Mouse (Mus musculus) layer of hippocampus, adult 9-11 months (tissue): ENCODE data around the gene Igsf21.

ENCODE experiments used
- DNase-seq: peaks from one replicate; pipeline ENCODE4 v3.0.0; 2022

The Igsf21 gene

DNA sequence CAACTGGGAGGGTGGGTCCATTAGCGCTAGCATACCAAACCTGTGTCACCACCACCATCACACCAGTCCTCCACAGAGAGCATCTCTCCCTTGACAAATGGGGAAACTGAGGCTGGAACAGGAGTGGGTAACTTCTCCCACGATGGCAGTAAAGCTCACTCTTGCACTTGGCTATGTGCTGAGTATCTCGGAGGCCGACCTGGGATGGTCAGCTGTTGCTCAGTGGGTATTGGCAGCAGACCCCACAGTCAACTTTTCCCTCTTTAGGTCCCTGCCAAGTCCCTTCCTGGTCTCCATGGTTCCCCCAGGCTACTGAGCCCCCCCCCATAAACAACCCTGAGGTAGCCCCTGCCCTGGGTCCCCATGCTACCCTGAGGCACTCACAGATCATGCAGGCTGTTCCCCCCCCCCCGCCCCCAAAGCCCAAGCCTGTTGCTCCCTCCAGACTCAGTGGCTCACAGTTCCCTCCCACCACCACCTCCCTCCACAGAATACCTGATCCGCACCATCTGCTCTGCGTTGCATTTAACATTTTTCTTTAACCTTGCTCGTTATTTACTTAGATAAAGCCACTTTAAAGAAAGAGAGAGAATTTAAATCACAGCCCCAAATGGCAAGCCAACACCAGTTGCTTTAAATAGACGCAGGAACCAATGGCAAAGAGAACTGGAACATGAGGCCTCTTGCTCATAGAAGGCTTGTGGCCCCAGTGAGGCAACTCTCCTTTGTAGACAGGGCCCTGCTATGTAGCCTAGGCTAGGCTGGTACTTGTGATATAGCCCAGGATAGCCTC lies 11.0 kb downstream of the Igsf21 start:
- no peak for DNase-seq

DNA sequence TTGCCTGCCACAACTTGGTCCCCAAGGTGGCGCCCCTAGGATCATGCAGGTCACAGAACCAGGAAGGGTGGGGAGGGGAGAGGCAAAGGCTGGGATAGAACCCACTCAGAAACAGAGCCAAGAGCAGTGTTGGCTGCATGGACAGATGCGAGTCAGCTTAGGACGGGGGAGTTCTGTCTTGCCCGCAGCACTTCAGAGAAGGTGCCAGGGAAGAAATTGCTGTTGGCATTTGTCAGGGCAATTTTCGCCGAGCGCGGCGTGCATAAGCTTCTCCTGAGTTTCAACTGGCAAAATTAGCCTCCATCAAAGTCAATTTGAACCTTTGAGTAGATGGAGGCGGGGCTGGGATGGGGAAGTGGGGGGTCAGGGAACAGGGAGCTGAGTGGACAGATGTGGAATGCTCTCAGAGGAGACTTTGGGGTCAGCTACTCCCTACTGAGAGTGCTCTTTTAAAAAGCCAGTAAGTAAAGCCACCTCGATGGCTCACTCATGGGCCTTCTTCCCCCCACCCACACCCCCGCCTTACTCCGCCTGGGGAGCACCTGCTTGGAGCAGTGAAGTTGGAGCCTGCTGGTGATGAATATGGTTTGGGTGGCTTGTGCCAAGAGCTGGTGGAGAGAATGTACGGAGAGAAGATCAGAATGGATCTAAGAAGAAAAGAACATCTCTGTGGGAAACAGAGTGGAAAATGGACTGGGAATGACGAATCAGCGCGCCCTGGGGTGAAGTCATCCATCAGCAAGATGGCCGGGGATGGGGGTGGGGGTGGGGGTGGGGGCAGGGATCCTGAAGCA lies 12.0 kb downstream of the Igsf21 start:
- DNase-seq, result no peak

DNA sequence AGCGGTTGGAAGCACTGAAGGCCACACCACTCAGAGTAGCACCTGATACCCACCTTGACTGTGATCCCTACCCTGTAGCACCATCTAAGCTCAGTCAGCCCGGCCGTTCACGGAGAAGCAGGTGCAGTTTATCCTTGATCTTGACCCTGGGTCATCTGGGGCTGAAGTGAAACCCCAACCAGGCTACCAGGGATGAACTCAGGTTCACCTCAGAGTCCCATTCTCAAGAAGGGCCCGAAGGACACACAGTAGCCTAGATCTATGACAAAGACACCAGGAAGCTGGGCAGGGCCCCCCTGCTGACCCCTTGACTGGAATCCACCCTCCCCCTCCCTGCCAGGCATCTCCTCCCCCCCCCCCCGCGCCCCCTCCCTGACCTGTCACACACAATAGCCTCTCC lies 18.7 kb downstream of the Igsf21 start:
- DNase-seq, result no peak

DNA sequence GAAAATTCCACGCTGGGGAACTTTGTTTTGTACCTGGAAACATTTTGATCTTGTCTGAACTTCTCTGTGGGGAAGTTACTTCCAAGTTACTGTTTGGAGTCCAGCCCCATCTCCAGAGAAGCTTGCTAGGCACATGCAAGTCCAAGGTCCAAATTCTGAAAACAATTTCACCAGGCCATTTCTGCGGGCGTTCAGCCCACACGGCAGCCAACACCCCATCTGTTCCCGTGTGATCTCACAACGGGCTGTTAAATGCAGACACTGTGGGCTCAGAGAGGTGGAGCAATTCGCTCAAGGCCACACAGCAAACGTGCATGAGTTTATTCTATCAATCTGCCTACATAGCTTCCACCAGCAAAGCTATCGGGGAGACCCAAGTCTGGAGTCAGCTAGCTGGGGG lies 21.4 kb downstream of the Igsf21 start:
- no peak for DNase-seq

DNA sequence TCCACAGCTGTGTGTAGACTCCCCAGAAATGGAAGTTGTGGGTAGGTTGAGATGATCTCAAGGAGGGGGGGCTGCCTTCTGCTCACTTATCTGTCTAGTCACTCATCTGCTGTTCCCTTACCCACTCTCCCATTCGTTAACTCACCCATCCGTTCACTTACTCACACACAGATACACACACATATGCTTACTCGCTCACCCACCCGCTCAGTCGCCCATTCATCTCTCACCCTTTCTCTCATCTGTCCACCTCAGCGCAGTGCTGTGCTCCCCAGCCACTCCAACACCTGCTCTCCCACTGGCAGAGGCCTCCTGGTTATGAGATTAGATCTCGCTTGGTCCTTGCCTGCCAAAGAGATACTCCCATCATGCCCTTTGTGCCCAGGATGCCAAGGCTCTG lies 22.1 kb downstream of the Igsf21 start:
- DNase-seq, result peak; percentile 51

DNA sequence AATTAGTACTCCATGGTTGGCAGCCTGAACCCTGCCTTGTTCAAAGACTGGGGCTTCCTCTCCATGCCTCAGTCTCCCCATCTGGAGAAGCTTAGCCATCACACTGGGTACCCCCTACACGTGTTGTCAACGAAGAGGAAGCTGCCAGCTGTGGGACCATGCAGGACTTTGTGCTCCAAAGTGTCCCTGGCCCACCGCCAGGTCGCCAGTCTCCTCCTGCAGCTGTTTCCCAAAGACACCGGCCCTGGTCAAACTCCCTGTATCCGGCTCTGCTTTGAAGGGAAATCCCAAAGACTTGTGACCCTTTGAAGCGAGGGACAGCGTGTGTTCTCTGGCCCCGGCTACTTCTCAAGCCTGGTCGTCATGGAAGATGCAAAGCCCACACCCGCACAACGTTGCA lies 23.5 kb downstream of the Igsf21 start:
- no peak for DNase-seq

DNA sequence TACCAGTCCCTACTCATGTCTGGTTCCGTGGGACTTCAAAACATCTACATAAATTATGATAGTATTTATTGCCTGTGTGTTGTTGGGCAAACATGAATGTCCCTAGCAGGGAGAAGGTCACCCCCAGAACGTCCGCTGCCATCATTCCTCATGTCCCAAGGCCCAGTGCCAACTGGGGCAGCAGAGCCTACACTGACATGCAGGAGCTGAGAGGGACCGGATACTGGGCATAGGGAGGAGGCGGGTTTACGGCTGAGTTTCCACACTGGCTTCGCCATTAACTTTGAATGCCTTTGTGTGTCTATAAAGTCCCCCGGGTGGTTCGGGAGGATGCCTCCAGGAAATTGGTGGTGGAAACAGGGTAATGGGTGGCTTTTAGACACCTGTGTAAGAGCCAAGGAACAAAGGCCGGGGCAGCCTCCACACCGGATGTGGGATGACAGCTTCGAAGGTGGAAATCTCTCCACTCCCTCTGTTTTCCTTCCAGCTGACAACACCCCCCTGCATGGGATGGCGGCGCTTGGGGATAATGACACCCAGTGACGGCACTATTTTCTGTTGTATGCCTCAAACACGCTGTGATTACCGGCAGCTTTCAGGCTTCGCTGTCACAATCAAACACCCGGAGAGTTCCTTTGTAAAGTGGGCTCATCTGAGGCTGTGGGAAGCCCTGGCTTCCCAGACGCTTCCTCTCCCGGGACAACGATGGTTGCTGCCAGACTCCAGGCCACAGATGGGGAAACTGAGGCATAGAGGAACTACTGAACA lies 26.1 kb downstream of the Igsf21 start:
- no peak for DNase-seq

DNA sequence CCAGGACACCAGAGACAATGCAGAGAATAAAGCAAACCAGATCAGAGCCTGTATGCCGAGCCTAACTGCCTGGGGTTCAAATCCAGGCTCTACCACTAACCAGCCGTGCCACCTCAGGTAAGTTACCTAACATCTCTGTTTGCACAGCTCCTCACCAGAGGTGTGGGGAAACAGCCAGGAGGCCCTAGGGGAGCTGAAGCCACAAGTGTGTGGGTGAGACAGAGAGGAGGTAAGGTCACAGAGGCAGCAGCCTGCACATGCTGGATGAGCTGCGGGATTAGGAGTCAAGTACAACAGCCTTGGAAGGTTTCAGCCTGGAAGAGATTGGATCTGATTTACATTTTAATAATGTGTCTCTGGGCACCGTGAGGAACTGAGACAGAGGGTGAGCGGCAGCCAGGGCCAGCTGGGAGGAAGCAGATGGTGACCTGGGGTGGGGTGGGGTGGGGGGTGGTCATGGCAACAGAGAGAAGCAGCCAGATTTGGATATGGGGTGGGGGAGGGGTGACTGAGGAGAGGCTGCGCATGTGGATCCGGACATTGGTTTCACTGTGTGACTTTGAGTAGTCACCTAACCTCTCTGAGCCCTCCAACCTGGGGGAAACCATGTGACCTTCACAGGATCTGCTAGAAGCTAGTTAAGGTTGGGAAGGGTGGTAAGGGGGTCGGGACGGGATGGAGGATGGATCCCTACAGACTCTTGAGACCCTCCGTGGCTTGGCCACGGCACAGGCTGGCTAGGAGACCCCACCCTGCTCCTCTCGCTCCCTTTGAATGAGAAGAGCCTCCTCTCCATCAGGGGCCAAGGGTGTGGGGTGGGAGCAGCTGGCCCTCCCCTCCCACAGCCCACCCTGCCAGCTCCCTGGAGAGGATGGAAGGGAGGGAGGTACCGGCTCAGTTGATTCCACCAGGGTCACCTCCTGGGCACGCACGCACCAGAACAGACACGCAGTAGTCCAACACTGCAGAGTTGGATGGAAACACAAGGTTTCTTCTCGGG lies 27.4 kb downstream of the Igsf21 start:
- DNase-seq, result no peak

DNA sequence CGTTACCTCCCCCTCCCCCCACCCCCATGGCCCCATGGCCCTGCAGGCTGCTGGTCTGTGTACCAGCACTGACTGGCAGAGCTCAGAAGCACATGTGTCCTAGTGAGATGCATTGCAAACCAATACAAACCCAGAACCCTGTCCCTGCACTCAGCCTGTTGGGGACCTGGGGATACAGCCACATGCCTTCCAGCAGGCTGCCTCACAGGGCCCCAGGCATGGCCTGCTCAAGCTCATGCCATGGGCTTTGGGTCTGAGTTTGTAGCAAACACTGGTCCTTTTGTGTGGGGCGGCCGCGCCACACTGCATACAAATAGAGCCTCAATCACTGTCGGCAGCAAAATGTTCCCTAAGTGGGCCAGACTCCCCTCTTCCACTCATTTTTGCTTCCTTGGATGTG lies 28.2 kb downstream of the Igsf21 start:
- DNase-seq, result peak; percentile 56

DNA sequence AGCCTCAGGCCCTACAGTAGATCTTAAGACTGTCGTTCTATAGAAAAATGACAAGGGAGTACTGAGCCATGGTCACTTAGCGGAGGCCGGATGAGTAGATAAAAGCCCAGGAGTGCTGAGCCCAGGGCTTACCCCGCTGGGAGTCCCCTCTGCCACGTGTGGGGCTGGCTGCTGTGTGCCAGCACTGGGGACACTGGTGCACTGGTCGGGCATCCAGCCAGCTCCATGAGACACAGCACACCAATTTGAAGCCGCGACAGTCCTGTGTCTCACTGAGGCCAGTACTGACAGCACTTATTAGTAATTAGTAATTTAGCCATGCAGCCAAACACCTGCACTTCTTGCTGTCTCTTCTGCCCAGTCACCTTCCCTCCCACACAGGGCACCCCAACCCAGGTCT lies 28.6 kb downstream of the Igsf21 start:
- DNase-seq, result no peak

DNA sequence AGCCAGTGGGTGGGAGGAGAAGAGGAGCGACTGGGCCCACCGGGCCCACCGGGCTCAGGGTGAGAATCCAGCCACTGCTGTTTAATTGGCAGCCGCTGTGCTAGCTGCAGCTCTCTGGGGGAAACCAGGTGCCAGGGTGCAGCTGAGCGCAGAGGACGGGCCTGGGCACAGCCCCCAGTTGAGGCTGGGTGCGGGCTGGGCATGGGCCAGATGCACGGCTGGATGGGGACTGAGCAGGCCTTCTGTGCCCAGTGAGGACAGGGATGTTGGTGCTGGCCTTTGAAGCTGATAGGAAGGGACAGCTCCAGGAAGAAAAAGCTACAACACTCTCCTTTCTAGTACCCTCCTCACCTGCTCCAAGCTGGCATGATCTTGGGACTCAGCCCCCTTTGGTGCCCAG lies 30.5 kb downstream of the Igsf21 start:
- no peak for DNase-seq

DNA sequence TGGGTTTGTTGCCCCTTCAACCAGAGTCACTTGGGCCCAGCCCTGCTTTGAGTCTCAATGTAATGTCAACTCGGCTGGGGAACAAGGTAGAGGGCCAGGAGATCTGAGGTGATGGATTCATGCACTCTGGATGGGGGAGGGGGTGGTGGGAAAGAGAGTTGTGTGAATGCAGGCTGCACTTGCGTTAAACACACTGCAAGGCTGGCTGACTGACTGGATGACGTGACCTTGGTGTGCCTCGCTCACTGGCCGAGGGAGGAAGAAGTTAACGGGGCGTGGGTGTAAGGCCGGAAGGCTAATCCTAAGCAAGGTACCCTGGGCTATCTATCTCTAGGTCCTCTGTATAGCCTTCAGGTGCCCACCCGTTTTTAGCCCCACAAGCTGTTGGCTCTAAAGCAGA lies 31.4 kb downstream of the Igsf21 start:
- DNase-seq, result no peak

DNA sequence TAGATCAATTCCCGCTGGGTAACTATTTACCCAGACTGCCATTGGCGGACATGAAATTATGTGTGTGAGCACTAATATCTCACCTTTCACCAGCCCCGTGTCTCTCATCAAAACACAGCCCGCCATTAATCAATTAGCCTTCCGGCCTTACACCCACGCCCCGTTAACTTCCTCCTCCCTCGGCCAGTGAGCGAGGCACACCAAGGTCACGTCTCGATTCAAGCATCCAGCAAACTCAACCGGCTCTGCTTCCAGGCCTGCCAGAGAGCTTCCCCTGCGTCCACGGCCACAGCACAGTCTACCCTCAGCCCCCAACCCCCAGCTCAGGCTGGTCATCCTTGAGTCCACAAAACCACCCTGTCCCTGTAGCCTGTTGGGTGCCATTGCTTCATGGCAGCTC lies 32.2 kb downstream of the Igsf21 start:
- no peak for DNase-seq

DNA sequence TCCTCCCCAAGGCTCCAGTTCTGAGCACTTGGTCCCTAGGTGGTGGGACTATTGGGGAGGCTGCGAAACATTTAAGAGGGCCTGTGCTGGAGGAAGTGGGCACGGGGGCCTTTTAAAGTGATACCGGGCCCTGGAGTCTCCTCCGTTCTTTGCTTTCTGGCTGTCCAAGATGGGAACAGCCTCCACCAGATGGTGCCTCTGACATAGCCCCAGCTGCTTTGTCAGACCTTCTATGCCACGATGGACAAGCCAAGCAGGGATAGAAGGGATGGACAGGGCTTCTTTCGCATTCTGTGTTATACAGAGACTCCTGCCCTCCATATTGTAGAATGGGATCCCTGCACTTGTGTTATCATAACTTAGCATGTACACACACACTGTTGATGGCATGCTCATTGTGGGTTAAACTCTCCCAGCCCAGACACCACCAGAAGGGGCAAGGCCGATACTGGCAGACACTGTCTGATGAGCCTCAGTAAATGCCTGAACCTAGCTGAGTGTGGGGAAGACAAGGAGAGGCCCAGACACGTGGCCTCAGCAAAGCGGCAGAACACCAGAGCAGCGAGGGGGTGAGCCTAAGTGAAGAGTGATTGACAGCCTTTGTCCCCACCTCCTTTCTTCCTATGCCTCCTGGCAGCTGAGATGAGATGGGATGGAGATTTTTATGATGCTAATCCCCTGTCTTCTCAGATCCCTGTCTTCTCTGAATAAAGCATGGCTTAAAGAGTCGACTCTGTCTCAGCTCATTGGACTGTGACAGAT lies 36.3 kb downstream of the Igsf21 start:
- no peak for DNase-seq

DNA sequence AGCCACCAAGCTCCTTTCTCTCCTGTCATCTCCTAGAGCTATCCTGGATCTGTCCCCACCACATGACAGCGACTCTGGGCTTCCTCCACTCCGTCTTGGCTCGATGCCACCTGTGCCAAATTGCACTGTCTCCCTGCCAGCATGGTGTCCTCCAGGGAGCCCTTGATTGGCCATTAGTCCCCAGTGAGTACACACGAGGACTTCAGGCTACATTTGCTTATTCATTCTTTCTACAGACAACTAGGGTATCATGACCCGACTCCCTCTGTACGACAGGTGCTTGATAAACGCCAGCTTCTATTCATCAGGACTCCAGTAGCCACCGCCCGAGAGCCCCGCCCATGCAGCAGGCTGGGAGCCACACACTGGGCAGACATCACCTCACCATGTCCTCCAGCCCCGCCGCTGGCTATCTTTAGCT lies 40.8 kb downstream of the Igsf21 start:
- DNase-seq, result peak; percentile 41

DNA sequence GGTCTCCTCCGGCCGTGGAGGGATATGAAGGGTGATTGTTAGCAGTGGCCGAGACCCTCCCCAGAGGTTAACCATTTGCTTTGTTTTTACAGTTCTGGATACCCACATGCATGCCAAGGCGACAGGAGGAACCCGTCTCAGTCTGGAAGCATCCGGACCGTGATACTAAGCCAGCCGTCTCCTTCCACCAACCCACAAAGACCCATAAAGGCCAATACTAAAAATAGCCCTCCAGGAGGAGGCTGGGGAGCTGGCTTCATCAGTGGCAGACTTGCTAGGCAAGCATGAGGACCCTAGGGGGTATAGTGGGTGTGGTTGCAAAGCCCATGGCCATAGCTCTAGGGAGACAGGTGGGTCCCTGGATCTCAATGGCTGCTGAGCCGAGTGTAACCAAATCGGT lies 41.8 kb downstream of the Igsf21 start:
- no peak for DNase-seq

DNA sequence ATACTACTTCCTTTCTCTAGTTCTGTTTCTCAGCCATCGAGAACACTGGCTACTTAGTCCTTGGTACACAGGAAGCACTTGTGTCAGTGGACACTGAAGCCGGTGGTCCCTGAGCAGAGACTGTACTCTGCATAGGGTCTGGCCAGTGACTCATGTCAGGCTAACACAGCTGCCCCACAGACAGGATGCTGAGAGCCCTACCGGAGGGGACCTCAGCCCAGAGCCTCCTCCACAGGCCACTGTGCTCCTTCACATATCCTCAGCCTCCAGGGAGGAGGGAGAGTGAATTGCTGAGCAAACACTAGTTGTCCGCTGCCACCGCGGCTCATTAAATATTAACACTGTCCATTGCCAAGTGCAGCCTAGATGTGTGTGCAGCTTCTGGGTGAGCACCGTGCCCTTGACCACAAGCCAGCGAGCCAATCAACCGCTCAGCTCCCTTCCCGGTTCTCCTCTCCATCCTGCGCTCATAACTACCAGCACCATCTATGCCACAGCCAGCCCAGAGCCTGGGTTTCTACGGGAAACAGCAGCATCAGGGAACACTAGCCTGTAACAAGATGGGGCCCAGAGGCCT lies 42.8 kb downstream of the Igsf21 start:
- DNase-seq, result no peak

DNA sequence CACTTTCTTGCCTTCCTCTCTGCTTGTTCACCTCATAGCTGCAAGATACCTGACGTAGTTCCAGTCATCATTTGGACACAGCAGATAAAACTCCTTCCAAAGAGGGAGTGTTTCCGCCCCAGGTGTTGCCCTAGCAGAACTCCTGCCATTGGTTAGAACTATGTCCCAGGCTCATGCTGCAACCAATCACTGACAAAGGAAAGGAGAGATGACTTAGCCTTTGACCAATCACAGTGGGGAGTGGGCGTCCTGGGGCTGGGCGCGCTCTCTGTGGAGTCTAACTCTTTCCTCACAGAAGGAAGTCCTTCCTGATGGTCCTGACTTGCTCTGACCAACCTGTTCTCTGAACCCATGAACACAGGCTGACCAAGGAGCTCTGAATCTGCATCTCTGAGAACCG lies 44.4 kb downstream of the Igsf21 start:
- DNase-seq, result no peak

DNA sequence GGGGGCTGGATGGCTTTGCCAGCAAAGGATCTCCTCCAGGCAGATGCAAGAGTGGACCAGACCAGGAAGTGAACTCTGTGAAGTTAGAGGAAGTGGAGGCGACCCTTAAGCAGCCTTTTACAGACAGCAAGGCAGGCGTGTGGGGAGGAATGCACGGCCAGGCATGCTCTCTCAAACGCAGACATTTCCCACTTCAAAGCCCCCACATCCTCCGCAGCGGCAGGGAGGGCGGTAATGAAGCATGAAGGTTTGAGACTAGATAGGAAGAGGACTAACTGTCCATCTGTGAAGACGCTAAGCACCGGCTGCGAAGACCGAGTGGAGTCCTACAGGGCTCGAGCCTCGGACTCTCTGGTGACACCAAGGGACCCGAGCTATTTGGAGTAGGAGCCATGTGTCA lies 46.3 kb downstream of the Igsf21 start:
- no peak for DNase-seq

DNA sequence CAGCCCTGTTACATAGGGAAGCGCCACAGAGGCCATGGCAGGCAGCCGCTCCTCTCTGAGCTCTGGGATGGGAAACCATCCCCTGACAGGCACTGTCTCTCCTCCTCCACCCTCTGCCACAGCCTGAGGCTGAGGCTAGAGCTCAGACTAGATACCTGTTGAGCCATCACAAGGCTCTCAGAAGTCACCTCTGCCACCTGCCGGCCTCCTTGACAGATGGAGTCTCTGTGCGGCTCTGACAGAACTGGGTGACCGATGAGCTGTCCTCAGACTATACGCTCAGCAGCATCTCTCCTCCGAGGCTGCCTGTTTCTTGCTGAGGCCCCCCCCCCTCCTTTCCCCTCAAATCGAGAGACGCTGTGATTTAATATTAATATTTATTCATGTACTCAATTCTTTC lies 49.9 kb downstream of the Igsf21 start:
- no peak for DNase-seq
